ENCODE assay signal across 8 mouse cellular contexts in genomic region chr7:74457347-74457975, GRCm38 (mm10).
DNase-seq lines count a peak whose midpoint lies in the region; ATAC-seq lines count a peak whose summit lies in the region.
"Had no signal": no experiment of that assay in that cellular context is flagged by ENCODE, and none has a peak within 500 bp of the region (broad histone marks: within the 10 kb centered on the region; RNA-seq: fewer than 3 reads in every experiment).

No protein-coding gene starts in this region.

- H3K4me2 ChIP-seq in intestine, embryonic 16.5 days (ENCODE audit: low read depth, low read length), result no peak overlapping the region
- H3K4me2 ChIP-seq: midbrain, embryonic 11.5 days had no signal

- DNase-seq in urinary bladder, postnatal 36 days (ENCODE audit: low spot score in 2 of 2), result peak; percentile 37 to 69
- DNase-seq in urinary bladder, adult 2 months (ENCODE audit: low spot score), result no peak
- peak; percentile 54 to 56 for DNase-seq in frontal cortex, postnatal 36 days (ENCODE audit: low spot score in 2 of 2)
- peak; percentile 43 to 48 for DNase-seq in left cerebral cortex, postnatal 36 days (ENCODE audit: low spot score in 2 of 2)
- DNase-seq in spleen, postnatal 14 days (ENCODE audit: low spot score in 2 of 2), result no peak
- no peak for DNase-seq in spleen, postnatal 36 days (ENCODE audit: low spot score in 2 of 2)

- H3K9ac ChIP-seq in intestine, embryonic 16.5 days (ENCODE audit: low read depth, low read length), result no peak overlapping the region

- no peak for ATAC-seq in intestine, embryonic 16.5 days

- H3K27ac ChIP-seq in intestine, embryonic 16.5 days (ENCODE audit: low read length), result no peak overlapping the region

- intact Hi-C loops in left cerebral cortex, postnatal 36 days (cut with DNase I), result no loop called here

- no peaks in the 10 kb centered on the region for H3K27me3 ChIP-seq in intestine, embryonic 16.5 days (replicated peaks; ENCODE audit: control insufficient read depth, insufficient read depth, low read length)

- 86% methylated on average over 5 of the region's 5 CpGs for WGBS in intestine, embryonic 16.5 days

- H3K4me3 ChIP-seq in intestine, embryonic 16.5 days (ENCODE audit: low read length), result no peak overlapping the region

- peaks cover 5% of the 10 kb centered on the region; the same call in 1 of the 2 replicates for H3K4me1 ChIP-seq in intestine, embryonic 16.5 days (ENCODE audit: control insufficient read depth, insufficient read depth, low read length)

- H3K36me3 ChIP-seq in intestine, embryonic 16.5 days (ENCODE audit: control insufficient read depth, insufficient read depth, low read length), result no peaks in the 10 kb centered on the region

- H3K9me3 ChIP-seq in intestine, embryonic 16.5 days (ENCODE audit: control insufficient read depth, low read length), result no peaks in the 10 kb centered on the region

Comparison
In these comparisons a context has a peak if more than half of its experiments do, and no peak if none do; other contexts are left out.
1. DNase-seq: peak in urinary bladder, postnatal 36 days (2 of 2), frontal cortex, postnatal 36 days (2 of 2) and left cerebral cortex, postnatal 36 days (2 of 2); none in urinary bladder, adult 2 months (single experiment), spleen, postnatal 14 days (0 of 2) and spleen, postnatal 36 days (0 of 2).